Mouse (Mus musculus) cerebellum, adult 9-11 months (tissue): ENCODE data around the gene Dnajc28.

Experiments used
- DNase-seq: peaks from one replicate; pipeline ENCODE4 v3.0.0; 2022

Gene Dnajc28

DNA sequence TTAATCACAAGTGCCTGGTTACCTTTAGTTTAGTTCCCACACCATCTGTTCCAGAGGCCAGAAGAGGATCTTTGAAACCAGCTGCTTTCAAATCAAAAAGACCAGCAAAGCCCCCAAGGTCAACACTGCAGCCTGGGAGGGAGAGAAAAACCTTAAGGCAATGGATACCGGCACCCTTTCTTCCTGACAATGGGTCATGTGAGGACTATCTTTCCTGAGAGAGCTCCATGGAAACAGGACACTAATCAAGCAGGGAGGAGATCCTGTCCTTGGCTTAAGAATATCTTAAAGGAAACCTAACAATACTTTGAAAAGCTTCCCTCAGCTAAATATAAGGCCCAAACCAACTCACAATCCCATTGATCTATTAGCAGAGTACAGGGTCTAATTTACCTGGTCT is 11.8 kb upstream of the Dnajc28 start:
- no peak for DNase-seq

DNA sequence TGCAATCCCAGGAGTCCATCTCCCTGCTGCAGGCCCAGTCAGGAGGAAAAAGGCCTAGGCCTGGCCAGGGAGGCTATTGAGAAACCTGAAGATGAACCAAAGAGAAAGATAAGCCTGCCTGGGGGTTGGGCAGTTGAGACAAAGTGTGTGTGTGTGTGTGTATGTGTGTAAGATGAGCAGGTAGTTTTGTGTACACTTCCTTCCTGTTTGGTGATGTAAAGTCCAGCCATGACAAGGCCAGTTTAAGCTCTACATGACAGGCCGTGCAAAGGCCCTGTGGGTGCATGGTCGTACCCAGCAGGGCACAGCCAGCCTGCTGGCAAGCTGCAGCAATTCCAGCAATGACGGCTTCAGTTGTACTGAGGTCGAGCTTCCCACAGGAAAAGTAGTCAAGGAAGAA is 10.9 kb upstream of the Dnajc28 start:
- DNase-seq = no peak

DNA sequence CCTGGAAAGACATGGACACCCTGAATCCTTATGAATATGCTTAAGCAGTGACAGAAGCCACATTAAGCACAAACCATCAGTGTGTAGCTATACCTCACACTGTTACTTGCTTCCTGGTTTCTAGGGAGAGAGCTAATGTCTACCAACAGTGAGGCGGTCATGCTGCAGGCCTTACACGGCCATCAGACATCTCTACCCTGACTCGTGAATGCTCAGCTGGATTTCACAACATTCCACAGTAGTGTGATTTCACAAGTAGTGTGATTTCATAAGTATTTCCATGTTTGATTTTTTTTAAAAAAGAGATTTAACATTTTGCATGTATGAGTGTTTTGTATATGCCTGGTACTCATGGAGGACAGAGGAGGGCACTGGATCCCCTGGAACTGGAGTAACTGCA is 9.8 kb upstream of the Dnajc28 start:
- DNase-seq = no peak

- DNase-seq = no peak
Observed at GRCm38 (mm10) chr16:91627831-91628230, 9.0 kb upstream of the Dnajc28 start.

GRCm38 (mm10) chr16:91623074-91623473 is 4.2 kb upstream of the Dnajc28 start:
- no peak for DNase-seq

GRCm38 (mm10) chr16:91620991-91621390 is 2.2 kb upstream of the Dnajc28 start:
- DNase-seq = no peak

DNA sequence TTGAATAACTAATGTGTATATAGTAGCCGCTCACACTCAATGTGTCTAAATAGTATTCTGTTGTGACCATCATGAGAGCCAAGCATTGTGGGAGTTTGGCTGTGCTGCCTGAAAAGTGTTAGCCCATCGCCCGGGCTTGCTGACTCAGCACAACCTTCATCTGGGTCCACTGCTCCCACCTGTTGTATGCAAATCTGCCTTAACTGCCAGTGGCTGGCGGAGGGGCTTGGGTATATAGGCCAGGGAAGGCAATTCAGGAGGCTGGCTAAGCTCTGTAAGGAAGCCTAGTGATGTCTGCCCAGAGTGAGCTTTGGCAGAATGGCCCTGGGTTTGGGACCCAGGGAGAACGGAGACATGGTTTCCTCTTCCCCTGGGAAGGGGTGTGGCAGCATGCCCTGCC is 1.4 kb upstream of the Dnajc28 start:
- peak; percentile 37 for DNase-seq

DNA sequence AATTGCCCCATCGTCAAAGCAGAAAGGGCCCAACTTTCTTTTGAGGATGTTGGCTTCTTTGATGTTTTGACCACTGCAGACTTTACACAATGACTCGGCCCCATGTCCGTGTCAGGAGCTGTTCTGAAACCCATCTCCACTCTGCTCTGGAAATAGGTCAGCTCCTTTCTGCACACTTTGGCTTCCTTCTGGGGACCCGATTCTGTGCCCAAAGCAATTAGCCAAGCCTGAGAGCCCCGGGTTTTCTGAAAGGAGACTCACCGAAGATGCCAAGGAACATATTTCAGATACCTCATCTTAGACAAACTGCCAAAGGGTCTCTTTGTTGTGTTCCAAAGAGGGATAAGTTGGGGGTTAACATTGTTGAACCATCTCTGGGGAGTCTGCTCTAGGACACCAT is 4.3 kb downstream of the Dnajc28 start:
- DNase-seq = no peak

DNA sequence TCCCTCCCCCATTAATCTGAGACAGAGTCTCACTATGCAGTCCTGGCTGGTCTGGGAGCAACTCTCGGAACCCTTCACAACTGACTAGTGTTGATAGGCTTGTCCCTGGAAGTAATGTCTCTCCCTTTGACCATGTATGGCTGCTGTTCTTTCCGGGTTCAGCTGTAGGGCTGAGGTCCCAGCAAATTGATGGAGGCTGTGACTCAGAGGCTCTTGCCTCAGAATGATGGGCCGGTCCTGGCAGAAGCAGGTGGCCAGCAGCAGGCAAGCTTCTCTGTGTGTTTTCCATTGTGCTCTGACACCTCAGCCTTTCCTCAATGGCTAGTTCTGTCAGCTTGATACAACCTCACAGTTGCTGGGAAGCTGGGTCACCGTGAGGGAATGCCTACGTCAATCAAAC is 6.3 kb downstream of the Dnajc28 start:
- DNase-seq = no peak

DNA sequence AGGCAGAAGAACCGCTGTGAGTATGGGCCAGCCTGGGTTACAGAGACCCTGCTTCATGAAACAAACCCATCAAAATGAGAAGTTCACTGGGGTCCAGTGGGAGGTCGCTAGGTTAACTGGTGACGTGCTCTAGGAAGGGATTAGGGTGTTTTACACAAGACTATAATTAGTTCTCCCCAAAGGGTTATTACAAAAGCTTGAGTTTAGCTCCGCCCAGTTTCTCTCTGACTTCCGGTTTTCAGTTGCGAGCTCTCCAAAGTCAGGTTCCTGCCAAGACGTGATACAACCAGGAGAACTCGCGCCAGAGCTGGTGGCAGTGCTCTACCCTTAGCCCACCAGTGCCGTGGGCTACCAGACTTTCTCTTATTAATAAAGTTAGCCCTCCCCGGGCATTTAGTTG is 7.6 kb downstream of the Dnajc28 start:
- DNase-seq = no peak

GRCm38 (mm10) chr16:91609501-91610245 is 9.2 kb downstream of the Dnajc28 start:
- no peak for DNase-seq

DNA sequence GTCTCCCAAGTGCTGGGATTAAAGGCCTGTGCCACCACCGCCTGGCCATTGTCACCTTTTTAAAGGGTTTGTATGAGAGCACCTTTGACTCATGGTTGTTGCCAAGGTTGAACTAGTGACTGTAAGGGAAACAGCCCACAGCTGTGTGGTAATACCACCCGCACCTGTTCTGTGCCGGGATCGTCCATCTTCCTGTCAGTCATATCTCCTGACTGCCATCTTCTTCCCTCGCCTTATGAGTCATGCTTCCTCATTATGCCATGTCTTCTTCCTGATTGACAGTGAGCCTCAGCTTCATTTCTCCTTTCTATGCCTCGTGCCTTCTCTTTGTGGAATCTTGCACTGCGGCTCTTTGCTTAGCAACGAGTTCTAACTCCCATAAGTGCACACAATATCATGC is 11.9 kb downstream of the Dnajc28 start:
- DNase-seq = no peak

- DNase-seq = no peak
Observed at GRCm38 (mm10) chr16:91605156-91605555, 13.7 kb downstream of the Dnajc28 start.

DNA sequence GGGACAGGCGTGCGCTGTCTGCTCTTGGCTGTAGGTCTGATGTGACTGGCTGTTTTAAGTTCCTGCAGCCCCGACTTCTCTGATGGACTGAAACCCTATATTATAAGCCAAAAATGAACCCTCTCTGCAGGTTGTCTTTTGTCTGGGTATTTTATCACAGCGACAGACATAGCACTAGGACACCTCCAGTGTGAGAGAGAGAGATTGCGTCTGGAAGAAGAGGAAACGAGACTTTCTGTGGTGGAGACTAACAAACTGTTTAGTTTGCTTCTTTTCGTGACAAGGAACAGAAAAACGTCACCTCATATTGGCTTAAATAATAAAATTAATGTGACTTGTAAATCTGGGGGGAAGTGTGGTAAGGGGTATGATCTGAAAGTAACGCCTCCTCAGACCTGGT is 17.1 kb downstream of the Dnajc28 start:
- DNase-seq = no peak

DNA sequence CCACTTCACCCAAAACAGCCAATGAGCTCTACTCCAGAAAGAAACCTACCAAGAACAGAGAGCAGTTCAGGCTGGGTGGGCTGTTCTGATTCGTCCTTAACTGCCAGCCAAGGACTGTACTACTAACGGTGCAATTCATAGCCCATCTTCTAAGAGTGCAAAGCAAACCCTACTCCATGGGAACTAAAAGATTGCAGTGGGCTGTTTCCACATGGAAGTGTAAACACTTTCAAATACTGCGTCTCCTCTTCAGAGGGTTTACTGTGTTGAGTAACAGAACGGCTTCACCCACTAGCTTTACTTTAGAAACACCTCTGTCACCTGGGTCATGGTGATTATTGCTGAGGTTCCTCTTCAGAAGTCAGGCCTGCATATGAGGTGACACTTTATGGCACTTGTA is 17.7 kb downstream of the Dnajc28 start:
- no peak for DNase-seq

DNA sequence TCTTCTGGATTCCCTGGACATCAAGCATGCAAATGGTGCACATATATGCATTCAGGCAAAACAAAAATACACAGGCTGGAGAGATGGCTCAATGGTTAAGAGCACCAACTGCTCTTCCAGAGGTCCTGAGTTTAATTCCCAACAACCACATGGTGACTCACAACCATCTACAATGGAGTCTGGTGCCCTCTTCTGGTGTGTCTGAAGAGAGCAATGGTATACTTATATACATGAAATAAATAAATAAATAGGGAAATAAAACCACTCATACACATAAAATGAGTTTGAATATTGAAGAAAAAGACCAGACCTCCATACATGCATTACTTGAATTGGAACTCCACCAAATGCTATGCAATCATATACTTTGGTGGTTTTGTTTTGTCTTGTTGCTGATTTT is 19.6 kb downstream of the Dnajc28 start:
- DNase-seq = no peak

- DNase-seq = peak; percentile 99
Observed at GRCm38 (mm10) chr16:91597672-91598010, 21.2 kb downstream of the Dnajc28 start, which contains the start of gene Tmem50b. Gene Tmem50b (minus strand): TSS chr16:91597800.

DNA sequence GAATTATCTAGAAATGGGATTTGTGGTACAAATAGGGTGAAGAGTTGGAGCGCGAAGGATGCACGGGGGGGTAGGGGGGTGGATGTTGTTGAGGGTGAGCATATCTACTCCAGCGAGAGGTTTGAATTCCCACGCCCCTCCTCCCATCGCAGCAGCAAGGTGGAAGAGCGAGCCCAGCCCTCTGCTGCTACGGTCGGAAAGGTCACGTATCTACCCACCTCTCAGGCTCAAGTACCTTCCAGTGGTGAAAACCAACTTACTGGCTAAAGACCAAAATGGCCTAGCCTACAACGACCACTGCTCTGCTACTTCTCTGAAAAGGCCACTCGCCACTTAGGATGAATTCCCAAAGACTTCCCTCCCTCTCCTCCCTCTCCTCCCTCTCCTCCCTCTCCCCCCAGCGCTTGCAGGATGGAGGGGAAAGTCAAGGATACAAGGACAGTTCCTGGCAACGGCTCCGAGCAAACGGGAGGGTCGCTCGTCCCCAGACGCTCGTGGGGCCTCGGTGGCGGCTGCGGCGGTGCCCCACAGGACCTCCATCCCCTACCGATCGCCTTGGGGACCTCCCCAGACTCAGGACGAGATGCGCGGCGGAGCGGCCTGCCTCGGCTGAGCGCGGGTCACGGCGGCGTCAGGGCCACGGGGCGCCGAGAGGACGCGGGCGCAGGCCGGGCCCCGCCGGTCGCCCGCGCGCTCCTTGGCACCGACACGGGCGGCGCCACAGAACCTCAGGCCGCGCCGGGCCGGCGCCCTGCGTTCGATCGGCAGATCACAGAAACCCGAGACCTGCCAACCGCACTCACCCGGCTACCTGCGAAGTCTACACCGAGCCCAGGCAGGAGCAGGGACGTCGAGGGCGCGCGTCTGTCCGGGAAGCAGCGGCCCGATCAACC is 21.8 kb downstream of the Dnajc28 start:
- DNase-seq = no peak

DNA sequence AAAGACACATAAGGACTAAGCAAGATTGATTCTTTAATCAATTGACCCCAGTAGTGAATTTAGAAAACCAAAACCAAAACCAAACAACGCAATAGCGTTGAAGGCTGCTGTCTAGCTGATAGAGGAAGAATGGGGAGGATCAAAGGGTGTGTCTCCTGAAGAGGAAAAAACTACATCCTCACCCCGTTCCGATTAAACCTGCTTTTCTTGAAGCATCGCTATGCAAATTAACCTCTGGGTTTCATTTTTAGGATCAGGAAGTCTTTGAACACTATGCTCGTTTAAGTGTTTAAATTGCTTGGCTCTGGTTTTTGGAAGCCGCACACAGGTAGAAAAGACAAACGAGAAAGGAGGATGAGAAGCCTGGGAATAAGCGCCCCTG is 22.4 kb downstream of the Dnajc28 start:
- no peak for DNase-seq

DNA sequence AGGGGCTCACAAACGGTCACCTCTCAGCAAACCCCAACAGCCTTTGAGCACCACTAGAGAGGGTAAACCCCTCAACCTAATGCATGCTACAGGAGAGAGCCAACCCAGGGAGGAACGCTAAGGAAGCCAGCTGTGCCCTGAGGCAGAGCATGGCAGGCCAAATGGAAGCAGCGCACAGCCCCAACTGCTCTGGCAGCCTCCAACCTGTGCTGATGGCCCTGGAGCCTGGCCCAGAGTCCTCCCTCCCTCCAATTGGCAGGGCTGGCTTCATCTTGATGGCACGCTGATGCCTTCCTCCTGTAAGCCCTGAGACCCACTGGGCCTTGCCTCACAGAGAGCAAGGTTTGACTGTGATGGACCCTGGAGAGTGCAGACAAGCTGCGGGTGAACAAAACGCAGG is 23.8 kb downstream of the Dnajc28 start:
- DNase-seq = peak; percentile 83

DNA sequence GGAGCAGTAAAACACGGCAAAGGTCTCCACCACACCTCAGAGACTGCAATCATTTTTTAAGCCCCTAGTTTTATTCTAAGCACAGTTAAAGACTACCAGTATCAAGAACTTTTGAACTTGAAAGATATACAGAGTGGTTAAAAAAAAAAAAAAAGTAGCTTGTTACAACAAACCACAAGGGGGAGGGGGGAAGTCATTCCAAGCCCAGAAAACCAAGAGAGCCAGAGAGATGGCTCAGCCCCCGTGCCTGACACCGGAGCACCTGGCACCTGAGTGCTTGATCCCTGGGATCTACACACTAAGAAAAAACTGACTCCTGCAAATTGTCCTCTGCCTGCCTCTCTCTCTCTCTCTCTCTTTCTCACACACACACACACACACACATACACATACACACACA is 25.6 kb downstream of the Dnajc28 start:
- no peak for DNase-seq

DNA sequence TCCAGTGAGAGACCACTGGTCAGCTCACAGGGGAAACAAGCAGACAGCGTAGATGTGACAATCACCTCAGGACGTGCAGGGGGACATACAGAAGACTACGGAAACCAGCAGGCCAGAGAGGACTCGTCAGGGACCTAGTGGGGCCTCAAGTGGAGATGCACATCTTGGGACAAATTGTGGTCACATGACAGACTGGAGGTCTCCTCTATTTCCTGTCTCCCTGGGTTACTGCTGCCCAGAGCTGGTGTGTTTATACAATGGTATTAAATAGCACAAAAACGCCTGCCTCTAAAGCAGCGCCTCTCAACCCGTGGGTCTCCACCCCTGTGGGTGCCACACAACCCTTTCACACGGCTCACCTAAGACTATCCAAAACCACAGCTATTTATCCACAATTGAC is 26.7 kb downstream of the Dnajc28 start:
- no peak for DNase-seq

DNA sequence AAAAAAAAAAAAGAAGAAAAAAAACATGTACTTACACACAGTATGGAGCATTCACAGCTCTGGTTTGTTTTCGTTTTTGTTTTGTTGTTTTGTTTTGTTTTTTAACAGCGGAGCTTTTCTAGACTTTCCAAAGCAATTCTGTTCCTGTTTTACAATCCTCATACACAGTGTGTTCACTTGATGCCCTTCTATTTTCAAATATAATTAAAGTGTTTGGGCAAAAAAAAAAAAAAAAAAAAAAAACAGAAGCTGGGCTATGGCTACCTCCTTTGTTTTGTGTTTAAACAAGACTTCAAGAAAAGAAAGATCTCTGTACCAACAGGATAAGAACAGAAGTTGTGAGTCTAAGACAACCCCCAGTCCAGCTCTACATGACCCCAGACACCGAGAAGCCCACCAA is 30.1 kb downstream of the Dnajc28 start:
- no peak for DNase-seq

GRCm38 (mm10) chr16:91587730-91588453 is 30.9 kb downstream of the Dnajc28 start:
- no peak for DNase-seq
